Mouse (Mus musculus): ENCODE measurements at regions not wholly inside any gene's neighbourhood (a gene's known extent, or its start where the extent isn't known, plus 50 kb on each side); places are given as distances from the start of the nearest gene placed in this dataset.

- H3K4me3 ChIP-seq, result no peak overlapping the region
- no peak overlapping the region for H3K4me2 ChIP-seq
- 63% methylated on average over 2 of the region's 2 CpGs for WGBS
- H3K9me3 ChIP-seq, result no peaks in the 10 kb centered on the region
- peaks cover 19% of the 10 kb centered on the region for H3K27me3 ChIP-seq
- H3K36me3 ChIP-seq, result no peaks in the 10 kb centered on the region
- no peak overlapping the region for H3K9ac ChIP-seq
- peaks cover 30% of the 10 kb centered on the region for H3K4me1 ChIP-seq (replicated peaks)
- ATAC-seq (ENCODE audit: low FRiP score, low read depth), result no peak
- H3K27ac ChIP-seq (replicated peaks), result no peak overlapping the region
Observed at GRCm38 (mm10) chr6:100436507-100436906, 149.2 kb upstream of the Rybp start.

GRCm38 (mm10) chr6:100435222-100435621, 147.9 kb upstream of the Rybp start:
- H3K27me3 ChIP-seq, result peaks cover 16% of the 10 kb centered on the region
- H3K9me3 ChIP-seq, result no peaks in the 10 kb centered on the region
- H3K9ac ChIP-seq, result no peak overlapping the region
- no peak overlapping the region for H3K27ac ChIP-seq (replicated peaks)
- peaks cover 30% of the 10 kb centered on the region for H3K4me1 ChIP-seq (replicated peaks)
- ATAC-seq (ENCODE audit: low FRiP score, low read depth), result no peak
- H3K4me2 ChIP-seq, result no peak overlapping the region
- 52% methylated on average over 5 of the region's 5 CpGs for WGBS
- no peaks in the 10 kb centered on the region for H3K36me3 ChIP-seq
- H3K4me3 ChIP-seq, result no peak overlapping the region

- WGBS, result 20% methylated on average over 9 of the region's 9 CpGs
- H3K9ac ChIP-seq, result no peak overlapping the region
Observed at GRCm38 (mm10) chr6:100433534-100433867, 146.2 kb upstream of the Rybp start.

GRCm38 (mm10) chr6:100432688-100433533, 145.6 kb upstream of the Rybp start:
- Histone ChIP-seq H3K27ac (replicated peaks) (no peak overlapping the region), H3K4me3 (no peak overlapping the region), H3K27me3 (peaks cover 16% of the 10 kb centered on the region), H3K4me1 (replicated peaks) (peaks cover 13% of the 10 kb centered on the region), H3K4me2 (no peak overlapping the region), H3K36me3 (no peaks in the 10 kb centered on the region), H3K9me3 (no peaks in the 10 kb centered on the region), H3K9ac (no peak overlapping the region)
- 10% methylated on average over 17 of the region's 17 CpGs for WGBS
- ATAC-seq (ENCODE audit: low FRiP score, low read depth), result 0 out of 2 replicates have a peak, but pooled peaks have one; percentile 46

More at GRCm38 (mm10) chr6:100433534-100433867, 146.2 kb upstream of the Rybp start:
- Histone ChIP-seq H3K4me3 (no peak overlapping the region), H3K27me3 (peaks cover 16% of the 10 kb centered on the region), H3K36me3 (no peaks in the 10 kb centered on the region), H3K4me2 (no peak overlapping the region), H3K27ac (replicated peaks) (no peak overlapping the region), H3K9me3 (no peaks in the 10 kb centered on the region), H3K4me1 (replicated peaks) (peaks cover 19% of the 10 kb centered on the region)
- no peak for ATAC-seq (ENCODE audit: low FRiP score, low read depth)

- no peak for ATAC-seq (ENCODE audit: low FRiP score, low read depth)
- peaks cover 19% of the 10 kb centered on the region for H3K27me3 ChIP-seq
- no peak overlapping the region for H3K9ac ChIP-seq
- H3K4me3 ChIP-seq, result no peak overlapping the region
- H3K9me3 ChIP-seq, result no peaks in the 10 kb centered on the region
- 46% methylated on average over 4 of the region's 4 CpGs for WGBS
- no peaks in the 10 kb centered on the region for H3K36me3 ChIP-seq
- no peak overlapping the region for H3K4me2 ChIP-seq
- peaks cover 12% of the 10 kb centered on the region for H3K4me1 ChIP-seq (replicated peaks)
- no peak overlapping the region for H3K27ac ChIP-seq (replicated peaks)
Observed at GRCm38 (mm10) chr6:100430286-100430685, 143.0 kb upstream of the Rybp start.

GRCm38 (mm10) chr6:100429511-100429910, 142.2 kb upstream of the Rybp start:
- Histone ChIP-seq H3K4me3 (no peak overlapping the region), H3K9me3 (no peaks in the 10 kb centered on the region)
- WGBS, result 79% methylated on average over 6 of the region's 6 CpGs

GRCm38 (mm10) chr6:100428759-100429158, 141.5 kb upstream of the Rybp start:
- no peaks in the 10 kb centered on the region for H3K9me3 ChIP-seq
- 86% methylated on average over 6 of the region's 6 CpGs for WGBS
- no peak overlapping the region for H3K9ac ChIP-seq
- no peak for ATAC-seq (ENCODE audit: low FRiP score, low read depth)
- H3K27me3 ChIP-seq, result peaks cover 11% of the 10 kb centered on the region
- no peak overlapping the region for H3K4me2 ChIP-seq
- no peaks in the 10 kb centered on the region for H3K36me3 ChIP-seq
- H3K4me1 ChIP-seq (replicated peaks), result peaks cover 12% of the 10 kb centered on the region
- H3K27ac ChIP-seq (replicated peaks), result no peak overlapping the region
- H3K4me3 ChIP-seq, result no peak overlapping the region

More at GRCm38 (mm10) chr6:100429511-100429910, 142.2 kb upstream of the Rybp start:
- Histone ChIP-seq H3K9ac (no peak overlapping the region), H3K27me3 (peaks cover 13% of the 10 kb centered on the region), H3K36me3 (no peaks in the 10 kb centered on the region), H3K27ac (replicated peaks) (no peak overlapping the region), H3K4me2 (no peak overlapping the region), H3K4me1 (replicated peaks) (peaks cover 12% of the 10 kb centered on the region)
- no peak for ATAC-seq (ENCODE audit: low FRiP score, low read depth)

- Histone ChIP-seq H3K4me1 (replicated peaks) (peaks cover 11% of the 10 kb centered on the region), H3K27ac (replicated peaks) (no peak overlapping the region), H3K9ac (no peak overlapping the region), H3K27me3 (peaks cover 14% of the 10 kb centered on the region; the same call in 1 of the 2 replicates), H3K4me3 (no peak overlapping the region), H3K9me3 (no peaks in the 10 kb centered on the region), H3K4me2 (no peak overlapping the region), H3K36me3 (no peaks in the 10 kb centered on the region)
- 75% methylated on average over 1 of the region's 1 CpGs for WGBS
- ATAC-seq (ENCODE audit: low FRiP score, low read depth), result no peak
Observed at GRCm38 (mm10) chr6:100425551-100425950, 138.3 kb upstream of the Rybp start.

- Histone ChIP-seq H3K4me1 (replicated peaks) (peaks cover 16% of the 10 kb centered on the region), H3K4me3 (no peak overlapping the region), H3K4me2 (no peak overlapping the region), H3K36me3 (no peaks in the 10 kb centered on the region), H3K9ac (no peak overlapping the region), H3K27ac (replicated peaks) (no peak overlapping the region), H3K27me3 (peaks cover 14% of the 10 kb centered on the region; the same call in 1 of the 2 replicates), H3K9me3 (no peaks in the 10 kb centered on the region)
- WGBS, result 61% methylated on average over 12 of the region's 12 CpGs
- ATAC-seq (ENCODE audit: low FRiP score, low read depth), result no peak
Observed at GRCm38 (mm10) chr6:100424788-100425403, 137.6 kb upstream of the Rybp start.

- WGBS, result 92% methylated on average over 6 of the region's 6 CpGs
- no peaks in the 10 kb centered on the region for H3K9me3 ChIP-seq
- no peak for ATAC-seq (ENCODE audit: low FRiP score, low read depth)
- H3K4me3 ChIP-seq, result no peak overlapping the region
- H3K27ac ChIP-seq (replicated peaks), result no peak overlapping the region
- H3K9ac ChIP-seq, result no peak overlapping the region
- peaks cover 16% of the 10 kb centered on the region for H3K4me1 ChIP-seq (replicated peaks)
- no peaks in the 10 kb centered on the region for H3K36me3 ChIP-seq
- H3K27me3 ChIP-seq, result peaks cover 14% of the 10 kb centered on the region; the same call in 1 of the 2 replicates
- H3K4me2 ChIP-seq, result no peak overlapping the region
Observed at GRCm38 (mm10) chr6:100424181-100424580, 136.9 kb upstream of the Rybp start.

GRCm38 (mm10) chr6:100423636-100424035, 136.4 kb upstream of the Rybp start:
- H3K27ac ChIP-seq (replicated peaks), result no peak overlapping the region
- H3K4me2 ChIP-seq, result no peak overlapping the region
- H3K9me3 ChIP-seq, result no peaks in the 10 kb centered on the region
- H3K4me3 ChIP-seq, result no peak overlapping the region
- H3K4me1 ChIP-seq (replicated peaks), result peaks cover 16% of the 10 kb centered on the region
- H3K9ac ChIP-seq, result no peak overlapping the region
- no peak for ATAC-seq (ENCODE audit: low FRiP score, low read depth)
- H3K27me3 ChIP-seq, result peaks cover 14% of the 10 kb centered on the region; the same call in 1 of the 2 replicates
- no peaks in the 10 kb centered on the region for H3K36me3 ChIP-seq
- WGBS, result 88% methylated on average over 12 of the region's 12 CpGs

GRCm38 (mm10) chr6:100422603-100423002, 135.3 kb upstream of the Rybp start:
- 77% methylated on average over 6 of the region's 6 CpGs for WGBS
- H3K4me1 ChIP-seq (replicated peaks), result peaks cover 16% of the 10 kb centered on the region

More at GRCm38 (mm10) chr6:100422603-100423002, 135.3 kb upstream of the Rybp start:
- Histone ChIP-seq H3K9me3 (no peaks in the 10 kb centered on the region), H3K4me3 (no peak overlapping the region), H3K36me3 (no peaks in the 10 kb centered on the region), H3K27ac (replicated peaks) (no peak overlapping the region), H3K4me2 (no peak overlapping the region), H3K27me3 (peaks cover 14% of the 10 kb centered on the region; the same call in 1 of the 2 replicates), H3K9ac (no peak overlapping the region)
- no peak for ATAC-seq (ENCODE audit: low FRiP score, low read depth)

Data from hindbrain, embryonic 15.5 days (tissue).